Mouse (Mus musculus): ENCODE data around the gene Ppp6r2.

Ppp6r2 gene

DNA sequence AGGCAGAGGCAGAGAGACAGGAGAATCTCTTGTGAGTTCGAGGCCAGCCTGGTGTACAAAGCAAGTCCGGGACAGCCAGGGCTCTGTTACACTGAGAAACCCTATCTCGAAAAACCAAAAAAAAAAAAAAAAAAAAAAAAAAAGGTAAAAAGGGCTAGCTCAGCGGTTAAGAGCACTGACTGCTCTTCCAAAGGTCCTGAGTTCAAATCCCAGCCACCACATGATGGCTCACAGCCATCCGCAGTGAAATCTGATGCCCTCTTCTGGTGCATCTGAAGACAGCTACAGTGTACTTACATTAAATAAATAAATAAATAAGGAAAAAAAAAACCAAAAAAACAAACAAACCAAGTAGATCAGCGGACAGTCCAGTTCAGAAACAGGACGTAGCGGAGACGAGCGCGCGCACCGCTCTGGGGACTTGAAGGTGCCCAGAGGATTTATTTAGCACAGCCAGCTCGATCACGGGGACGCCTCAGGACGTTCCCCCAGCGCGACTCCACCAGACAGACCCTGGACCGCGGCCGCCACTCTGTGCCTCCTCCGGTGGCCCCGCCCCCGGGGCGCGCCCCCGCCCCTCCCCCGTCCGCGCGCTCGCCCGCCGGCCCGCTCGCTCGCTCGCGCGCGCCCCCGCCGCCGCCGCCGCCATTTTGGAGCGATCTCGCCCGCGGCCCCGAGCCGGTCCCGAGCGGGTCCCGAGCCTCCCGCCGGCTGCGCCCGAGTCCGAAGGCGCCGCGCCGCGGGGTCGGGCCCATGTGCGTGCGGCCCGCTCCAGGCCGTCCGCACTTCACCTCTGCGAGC is at the start of gene Ppp6r2:
Gene Ppp6r2 (plus strand): TSS at position 639 of the 801 bp plus-strand sequence.
- DNase-seq (ENCODE audit: low spot score) = peak; percentile 64

DNA sequence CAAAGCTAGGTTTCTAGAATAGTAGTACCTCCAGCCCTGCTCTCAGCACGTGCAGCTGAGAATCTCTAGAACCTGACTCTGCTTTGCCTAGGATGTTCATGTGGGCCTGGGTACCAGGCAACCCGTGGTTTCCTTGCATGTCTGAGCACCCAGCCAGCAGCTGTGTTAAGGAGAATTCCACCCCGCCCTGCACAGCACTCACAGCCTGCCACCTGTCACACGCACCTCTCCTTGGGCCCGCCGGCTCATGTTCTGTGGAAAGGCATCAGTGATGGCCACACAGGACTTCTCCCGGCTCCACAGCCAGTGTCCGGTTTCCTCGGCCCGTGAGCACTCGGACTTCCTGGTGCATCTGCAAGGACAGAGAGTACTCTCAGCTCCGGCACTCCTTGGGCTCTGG is 45.9 kb upstream of the Ppp6r2 start:
- no peak for DNase-seq (ENCODE audit: low spot score)

DNA sequence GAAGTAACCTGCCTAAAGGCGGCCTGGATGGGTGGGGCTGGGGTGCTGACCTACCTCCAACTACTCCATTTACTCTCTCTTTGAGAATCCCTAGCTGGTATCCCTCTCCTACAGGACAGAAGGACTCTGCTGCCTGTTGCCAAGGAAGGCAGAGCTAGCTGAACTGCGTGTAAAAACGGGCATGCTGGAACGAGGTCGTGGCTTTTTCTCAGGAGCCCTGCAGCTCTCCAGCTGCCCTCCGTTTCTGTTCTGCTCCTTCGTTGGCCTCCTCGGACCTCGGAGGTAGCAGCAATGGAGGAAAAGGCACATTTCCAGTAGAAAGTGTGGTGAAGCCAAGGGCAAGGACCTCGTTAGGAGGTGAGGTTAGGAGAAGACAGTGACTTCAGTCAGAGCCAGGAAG is 42.4 kb upstream of the Ppp6r2 start:
- DNase-seq (ENCODE audit: low spot score) = no peak

DNA sequence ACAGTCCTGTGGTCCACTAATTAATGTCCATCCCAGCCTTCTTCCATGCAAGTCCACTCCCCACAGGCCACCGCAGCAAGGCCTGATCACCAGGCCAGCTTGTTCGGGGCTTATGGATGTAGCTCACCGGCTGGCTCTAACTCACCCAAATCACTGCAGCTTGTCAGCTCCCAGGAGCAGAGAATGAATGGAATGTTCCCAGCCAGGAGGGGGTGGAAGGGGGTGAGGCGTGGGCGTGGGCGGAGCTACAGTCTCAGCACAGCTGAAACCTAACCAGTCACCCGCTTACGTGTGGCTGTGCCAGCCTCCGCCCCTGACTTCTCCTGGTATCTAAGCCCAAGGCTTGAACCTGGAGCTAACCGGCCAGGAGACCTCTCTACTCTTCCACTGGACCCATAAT is 41.9 kb upstream of the Ppp6r2 start:
- no peak for DNase-seq (ENCODE audit: low spot score)

DNA sequence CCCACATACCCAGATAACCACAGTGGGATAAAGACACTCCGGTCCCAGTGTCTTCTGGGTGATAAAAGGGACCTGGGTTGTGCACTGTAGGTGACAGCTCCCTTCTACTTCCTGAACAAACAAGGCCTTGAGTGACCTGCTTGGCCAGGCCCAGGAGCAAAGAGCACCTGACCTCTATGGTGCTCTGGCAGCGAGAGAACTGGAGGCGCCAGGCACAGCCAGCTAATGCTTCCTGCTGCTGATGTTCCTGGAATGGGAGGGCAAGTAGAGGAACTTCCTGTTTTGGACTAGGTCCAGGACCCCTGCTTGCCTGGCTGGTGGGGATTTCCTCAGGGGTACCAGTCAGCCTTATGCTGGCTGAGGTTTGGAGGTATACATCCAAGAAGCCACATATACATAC is 41.3 kb upstream of the Ppp6r2 start:
- no peak for DNase-seq (ENCODE audit: low spot score)

DNA sequence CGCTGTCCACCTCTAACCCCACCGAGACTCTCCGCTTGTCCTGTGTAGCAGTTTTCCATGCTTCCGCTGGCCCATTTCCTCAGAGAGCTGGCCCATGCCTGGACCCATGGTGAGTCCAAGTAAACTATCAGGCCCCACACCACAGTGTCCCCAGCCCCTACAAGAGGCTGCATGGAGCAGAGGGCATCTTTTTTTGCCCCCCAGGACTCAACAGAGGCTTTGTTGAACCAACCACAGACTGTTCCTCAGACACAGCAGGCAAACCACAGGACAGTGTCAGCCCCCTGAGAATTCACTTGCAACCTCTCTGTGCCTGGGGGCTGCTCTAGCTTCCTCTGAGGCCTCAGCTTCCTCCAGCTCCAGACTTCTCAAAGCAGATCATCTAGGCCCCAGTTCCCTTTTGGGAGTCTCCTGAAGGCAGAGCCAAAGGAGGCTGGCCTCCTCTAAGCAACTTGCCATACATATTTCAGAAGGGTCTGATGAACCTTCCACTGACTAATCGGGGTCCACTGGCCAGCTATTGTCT is 39.8 kb upstream of the Ppp6r2 start:
- DNase-seq (ENCODE audit: low spot score) = no peak

DNA sequence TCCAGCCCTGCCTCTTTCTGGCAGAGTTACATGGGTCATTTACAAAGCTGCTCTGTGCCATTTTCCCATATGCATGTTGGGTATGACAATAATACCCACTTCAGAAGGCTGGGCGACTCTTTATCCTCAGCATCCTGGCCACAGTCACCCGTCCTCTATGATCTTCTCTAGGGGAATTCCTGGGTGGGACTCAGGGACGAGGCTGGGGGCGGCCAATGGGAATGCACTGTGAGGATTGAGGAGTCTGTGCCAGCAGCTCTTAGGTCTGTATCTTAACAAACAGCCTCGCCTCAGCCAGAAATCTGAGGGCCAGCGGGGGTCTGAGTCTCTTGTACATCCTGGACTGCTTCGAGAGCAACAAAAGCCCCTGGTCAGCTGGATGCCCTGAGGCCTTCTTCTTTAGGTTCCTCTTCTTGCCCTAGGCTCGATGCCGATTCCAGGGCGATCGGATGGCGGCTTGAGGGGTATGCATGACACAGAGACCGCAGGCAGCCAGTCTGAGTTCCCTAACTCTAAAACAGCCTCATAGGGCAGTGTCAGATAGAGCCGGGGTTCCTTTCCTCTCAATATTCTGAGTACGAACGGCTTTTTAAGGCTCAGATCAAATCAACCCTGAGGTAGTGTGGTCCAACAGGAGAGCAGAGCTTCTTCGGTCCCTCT is 38.9 kb upstream of the Ppp6r2 start:
- no peak for DNase-seq (ENCODE audit: low spot score)

DNA sequence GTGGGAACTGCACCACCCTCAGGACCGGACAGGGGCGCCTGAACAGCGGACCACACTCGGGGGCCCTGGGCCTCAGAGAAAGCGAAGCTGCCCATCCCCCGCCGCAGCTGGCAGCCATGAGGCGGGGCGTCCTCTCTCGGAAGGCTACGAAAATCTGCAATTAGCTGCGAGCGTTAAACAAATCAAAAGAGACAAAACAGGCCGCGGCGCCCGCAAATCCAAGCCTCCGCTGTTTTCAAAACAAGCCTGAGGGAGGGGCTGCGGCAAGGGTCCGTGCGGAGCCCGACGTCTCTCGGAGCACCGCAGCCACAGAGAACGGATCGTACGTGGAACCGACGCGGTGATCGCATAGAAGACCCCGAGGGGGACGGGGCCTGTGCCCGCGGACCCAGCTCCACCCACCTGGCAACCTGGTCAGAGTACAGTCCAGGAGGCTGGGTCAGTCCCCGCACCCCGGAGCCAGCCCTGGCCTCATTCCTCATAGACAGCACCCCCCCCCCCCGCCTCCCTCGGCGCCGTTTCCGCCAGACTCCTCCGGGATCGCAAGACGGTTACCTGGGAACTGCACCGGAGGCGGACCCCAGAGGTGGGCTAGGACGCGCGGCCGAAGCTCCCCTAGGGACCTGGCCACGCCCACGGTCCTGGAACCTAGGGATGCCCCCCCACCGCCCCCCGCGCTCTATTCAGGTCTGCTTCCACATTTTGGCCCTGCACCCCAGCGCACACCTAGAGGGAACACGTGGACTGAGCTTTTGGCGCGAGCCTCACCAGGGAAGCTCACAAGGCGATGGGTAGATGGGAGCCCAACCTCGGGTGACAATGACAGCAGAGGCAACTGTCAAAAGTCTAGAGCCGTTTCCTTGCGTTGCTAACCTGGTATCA is 38.1 kb upstream of the Ppp6r2 start:
- peak; percentile 37 for DNase-seq (ENCODE audit: low spot score)

DNA sequence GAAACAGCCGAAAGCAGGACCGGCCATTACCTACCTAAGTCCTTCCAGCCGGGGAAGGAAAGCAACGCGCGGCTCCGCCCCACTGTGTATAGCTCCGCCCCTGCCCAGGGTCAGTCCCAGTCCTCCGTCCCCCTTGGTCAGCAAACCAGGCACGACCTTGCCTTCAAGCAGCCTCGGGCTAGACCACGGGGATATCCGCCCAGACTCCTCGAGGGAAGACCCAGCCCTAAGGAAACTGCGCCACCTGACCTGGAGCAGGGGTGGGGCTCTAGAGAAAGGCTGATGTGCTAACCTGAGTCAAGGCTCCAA is 37.5 kb upstream of the Ppp6r2 start:
- no peak for DNase-seq (ENCODE audit: low spot score)

DNA sequence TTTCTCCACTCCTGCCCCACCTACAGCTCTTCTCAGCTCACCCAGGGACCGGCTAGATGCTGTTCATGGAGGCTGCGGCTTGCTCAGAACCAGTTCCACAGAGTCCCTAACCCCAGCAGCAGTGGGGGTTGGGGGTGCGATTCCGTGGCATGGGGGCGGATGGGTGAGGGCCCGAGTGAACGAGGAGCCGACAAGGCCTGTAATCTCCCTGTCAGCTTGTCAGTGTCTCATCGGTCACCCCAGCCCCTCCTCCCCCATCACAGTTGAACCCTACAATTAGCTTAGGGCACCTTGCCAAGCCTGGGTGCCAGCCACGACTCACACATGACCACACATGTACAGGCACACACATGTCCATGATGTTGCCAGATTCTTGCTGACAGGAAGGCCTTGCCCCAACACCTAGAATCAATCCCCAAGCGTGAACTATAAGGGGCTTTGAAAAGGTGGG is 36.4 kb upstream of the Ppp6r2 start:
- DNase-seq (ENCODE audit: low spot score) = no peak

DNA sequence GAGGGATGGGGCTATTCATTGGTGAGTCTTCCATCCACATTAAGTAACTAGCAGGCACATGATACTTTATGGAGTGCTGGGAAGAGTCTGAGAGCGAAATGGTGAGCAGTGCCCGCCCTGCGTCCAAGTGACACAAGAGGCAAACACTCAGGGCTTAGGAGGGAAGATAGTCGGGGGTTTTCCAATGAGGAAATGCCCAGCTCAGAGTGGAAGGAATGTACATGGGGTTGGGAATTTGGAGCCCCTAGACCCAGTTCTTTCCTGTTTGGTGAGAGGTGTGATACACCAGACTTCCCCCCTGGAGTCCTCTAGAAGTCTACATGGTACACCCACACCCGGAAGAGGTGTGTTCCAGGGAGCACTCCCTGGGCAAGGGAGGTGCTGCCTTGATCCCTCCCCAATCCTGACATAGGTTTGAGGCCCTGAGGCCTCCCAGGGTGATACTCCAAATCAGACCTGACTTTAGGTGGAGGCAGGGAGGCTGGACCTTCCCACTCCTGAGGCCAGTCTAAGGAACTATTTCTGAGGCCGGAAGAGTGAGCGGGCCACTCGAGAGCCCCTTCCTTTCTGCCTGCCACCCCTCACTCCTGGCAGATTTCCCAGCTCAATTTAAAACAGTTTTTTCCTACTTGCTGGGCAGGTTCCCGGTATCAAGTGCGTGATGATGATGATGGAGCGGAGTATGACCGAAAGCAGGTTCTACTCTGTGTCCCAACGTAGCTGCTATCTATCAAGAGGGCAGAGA is 35.8 kb upstream of the Ppp6r2 start:
- no peak for DNase-seq (ENCODE audit: low spot score)

DNA sequence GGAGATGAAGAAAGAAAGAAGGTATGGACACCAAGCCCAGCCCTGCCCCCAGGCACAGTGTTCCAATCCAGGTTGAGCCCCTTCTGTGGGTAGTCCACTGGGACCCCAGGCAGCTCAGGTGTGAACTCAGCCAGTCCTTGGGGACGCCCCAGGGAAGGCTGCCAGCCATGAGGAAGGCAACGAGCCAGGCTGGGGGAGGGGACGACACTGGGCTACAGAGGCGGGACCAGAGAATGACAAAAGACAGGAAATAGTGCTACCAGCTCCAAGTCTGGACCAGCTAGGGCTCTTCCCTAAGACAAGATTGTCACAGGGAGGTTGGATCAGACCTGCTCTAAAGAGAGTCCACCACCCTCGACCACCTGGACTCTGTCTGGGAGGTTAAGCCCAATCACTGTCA is 34.2 kb upstream of the Ppp6r2 start:
- DNase-seq (ENCODE audit: low spot score) = peak; percentile 82

DNA sequence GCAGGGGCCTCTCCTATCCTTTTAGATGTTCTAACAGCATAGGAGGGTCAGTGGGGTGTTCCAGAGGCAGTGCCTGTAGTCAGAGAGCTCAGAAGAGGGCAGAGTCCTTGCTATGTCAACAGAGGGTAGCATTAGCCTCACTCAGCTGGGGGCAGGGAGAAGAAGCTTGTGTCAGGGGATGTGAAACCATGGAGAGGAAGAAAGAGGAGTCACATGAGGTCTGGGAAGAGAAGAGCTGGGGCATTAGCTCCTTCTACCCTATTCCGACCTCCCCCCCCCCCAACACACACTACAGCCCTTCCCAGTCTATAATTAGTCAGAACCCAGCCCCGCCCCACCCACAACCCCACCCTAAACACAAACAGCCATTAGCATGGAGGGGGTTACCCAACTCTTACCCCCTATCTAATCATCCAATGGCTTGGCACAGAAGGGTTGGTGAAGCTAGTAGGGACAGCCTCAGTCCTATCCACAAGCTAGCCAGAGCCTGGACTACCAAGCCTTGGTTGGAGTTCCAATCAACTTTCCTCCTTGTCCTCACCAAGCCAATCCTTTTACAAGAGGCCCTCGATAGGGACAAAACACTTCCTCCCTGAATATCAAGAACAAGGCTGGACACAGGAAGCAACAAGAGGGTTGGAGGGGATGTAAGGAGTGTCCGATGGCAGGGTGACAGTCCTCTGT is 33.6 kb upstream of the Ppp6r2 start:
- no peak for DNase-seq (ENCODE audit: low spot score)

DNA sequence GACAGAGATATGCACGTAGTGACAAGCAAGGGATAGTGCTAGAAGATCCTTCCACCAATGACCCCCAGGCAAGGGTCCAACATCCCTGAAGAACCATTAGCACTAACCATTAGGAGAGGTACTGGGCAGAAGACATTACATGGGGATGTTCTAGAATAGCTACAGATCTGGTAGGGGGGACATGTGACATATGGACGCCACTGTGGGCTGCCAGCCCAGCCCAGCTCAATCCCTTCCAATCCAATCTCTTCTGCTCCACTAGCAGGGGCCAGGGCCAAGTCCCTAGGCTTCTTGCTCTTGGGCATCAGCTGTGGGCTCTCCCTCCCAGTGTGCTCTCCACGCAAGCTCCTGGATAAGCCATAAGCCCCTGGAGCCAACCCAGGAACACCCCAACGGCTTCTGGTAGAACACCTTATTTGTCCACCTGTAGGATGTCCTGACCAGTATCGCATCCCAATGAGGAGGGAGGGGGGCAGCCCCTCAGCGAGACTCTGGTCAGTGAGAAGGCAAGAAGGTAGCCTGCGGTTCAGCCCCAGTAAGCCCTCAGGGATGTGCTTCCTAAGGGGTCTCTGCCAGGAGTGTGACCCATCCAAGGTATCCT is 33.0 kb upstream of the Ppp6r2 start:
- no peak for DNase-seq (ENCODE audit: low spot score)

DNA sequence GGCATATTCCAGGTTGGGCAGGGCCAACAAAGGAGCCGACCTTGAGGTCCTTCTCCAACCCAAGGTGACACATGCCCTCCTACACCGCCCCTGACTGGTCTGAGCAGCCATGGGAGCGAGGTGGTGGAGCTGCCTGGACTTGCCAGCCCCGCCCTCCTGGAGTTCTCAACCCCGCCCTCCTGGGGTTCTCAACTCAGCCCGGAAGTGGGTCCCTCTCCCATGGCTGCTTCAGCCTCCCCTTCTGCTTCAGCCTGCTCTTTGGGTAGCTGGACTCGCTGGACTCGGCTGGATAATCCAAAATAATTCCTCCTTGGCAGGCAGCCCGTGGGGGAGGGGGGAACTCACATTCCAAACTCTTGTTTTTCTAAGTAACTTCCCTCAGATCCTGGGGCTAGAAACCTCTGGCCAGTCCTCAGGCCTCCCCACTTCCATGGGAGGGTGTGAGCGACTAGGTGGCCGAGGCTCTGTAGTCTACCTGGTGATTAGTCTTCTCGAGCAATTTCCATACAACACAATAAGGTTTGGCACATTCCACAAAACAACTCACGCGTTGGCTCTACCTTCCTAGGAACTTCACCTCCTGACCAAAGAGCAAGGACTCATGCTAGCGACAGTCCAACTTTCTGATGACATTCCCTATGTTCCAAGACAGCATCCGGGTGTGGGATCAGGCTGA is 32.3 kb upstream of the Ppp6r2 start:
- DNase-seq (ENCODE audit: low spot score) = peak; percentile 50

DNA sequence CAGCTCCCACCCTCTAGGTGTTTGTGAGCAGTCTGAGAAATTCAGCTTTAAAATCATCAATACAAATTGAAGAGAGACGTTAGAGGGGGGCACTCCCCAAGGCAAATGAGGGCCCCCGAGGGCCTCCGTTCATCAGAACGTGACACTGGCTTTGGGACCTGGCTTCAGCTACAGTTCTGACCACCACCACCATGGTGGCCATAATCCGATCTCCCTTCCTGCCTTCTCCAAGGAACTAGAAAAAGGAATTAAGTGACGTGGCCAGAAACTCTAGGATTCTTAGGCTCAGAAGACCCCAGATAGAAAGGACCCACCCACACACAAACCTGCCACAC is 31.8 kb upstream of the Ppp6r2 start:
- no peak for DNase-seq (ENCODE audit: low spot score)

DNA sequence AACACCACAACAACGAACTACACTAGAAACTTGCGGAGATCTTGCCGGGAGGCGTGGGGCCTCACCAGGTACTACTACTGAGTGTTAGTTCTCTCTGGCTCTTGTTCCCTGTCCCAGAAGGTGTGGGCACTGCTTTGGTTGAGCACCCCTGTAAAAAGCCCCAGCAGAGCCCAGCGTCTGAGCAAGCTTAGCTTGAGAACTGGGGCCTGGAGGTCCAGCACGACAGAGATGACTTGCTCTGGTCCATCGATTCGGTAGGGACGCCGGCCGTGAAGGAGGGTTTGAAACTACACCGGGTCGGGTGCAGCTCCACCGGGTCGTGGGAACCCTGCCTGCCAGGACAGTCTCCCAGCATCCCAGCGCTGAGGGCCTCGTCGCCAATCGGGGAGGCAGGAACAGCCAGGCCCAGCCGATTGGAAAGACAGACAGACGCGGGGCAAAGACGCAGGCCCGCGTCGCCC is 31.2 kb upstream of the Ppp6r2 start:
- DNase-seq (ENCODE audit: low spot score) = no peak

DNA sequence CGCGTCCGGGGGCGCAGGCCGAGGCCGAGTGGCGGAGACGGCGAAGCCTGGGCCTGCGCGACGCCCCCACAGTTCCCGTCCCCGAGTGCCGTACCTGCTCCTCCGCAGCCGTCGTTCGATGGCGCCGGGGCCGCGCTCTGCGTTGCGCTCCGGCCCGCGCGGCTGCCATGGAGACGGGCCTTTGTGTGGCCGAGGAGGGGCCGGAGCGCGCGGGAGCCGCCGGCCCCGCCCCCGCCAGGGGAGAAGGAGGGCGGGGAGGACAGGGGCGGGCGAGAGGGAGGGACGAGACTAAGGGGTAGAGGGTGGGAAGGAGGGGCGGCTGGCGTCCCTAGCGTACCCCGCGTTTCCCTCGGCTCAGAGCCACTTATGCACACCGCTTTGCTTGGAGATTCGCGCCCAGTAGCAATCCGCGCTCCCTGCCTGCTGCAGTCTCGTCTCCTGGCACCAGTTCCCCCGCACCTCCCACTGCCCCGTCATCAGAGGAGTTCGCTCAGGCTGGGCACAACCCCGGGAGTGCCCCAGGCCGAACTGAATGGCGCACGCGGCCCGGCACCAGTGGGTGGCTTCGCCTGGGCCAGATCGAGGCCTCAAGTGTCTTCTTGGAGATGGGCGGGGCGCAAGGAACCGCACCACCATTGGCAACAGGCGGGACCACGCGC is 30.7 kb upstream of the Ppp6r2 start, which contains the start of gene Plxnb2:
Gene Plxnb2 (minus strand): TSS at position 218 of the 659 bp plus-strand sequence.
- peak; percentile 79 for DNase-seq (ENCODE audit: low spot score)

DNA sequence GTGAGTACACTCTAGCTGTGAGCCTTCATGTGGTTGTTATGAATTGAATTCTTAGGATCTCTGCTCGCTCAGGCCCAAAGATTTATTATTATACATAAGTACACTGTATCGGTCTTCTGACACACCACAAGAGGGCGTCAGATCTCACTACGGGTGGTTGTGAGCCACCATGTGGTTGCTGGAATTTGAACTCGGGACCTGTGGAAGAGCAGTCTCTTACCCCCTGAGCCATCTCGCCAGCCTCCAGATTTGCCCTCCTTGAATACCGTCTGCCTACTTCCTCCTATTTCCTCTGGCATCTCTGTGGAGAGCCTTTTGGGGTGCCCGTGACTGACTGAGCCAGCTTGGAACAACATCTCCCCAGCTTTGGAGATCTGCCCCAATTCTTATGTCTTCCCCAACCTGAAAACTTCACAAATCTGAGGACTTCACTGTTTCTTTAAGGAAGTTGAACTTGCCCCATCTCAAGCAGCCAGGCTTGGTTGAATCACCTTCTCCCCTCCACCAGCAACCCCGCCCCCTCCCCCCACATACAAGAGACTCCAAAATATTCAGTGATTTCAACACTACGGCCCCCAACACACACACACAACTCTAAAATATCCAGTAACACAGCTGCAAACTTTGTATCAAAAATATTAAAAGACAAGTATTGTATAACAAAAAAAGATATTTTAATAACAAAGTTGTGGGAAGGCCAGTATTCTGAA is 29.6 kb upstream of the Ppp6r2 start:
- DNase-seq (ENCODE audit: low spot score) = no peak

Measured in ovary, postnatal 10 days (tissue).